Mouse (Mus musculus) heart, adult 11 months (tissue): ENCODE data around the gene Slc12a8.

Experiments
- DNase-seq: peaks from one replicate; pipeline ENCODE4 v3.0.0; 2022

Gene Slc12a8

DNA sequence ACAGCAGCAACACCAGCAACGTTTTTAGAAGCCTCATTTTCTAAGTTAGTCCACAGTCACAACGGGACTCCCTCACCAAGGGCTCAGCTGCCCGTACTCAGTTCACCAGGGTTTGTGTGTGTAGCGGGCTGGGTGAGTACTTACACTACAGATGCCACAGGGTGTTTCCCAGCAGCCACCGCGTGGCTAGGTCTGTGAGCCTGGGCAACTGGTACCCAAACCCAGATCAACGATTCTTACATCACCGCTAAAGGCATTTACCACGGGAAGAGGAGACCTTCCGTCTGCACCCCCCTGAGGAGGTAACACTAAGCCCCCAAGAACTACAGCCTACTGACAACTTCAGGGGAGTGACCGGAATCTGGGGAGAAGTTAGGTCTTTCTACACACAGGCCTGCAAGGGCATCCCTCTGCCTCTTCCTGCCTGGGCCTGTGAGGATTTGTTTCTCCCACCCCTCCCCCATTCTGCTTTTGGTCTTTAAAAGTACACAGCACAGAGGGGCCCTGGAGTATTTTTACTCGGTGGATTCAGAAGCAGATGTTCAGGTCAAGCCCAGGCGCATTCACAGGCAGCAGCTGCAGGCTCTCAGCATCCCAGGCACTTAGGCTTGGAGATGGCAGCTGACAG, 67.4 kb downstream of the Slc12a8 start:
- DNase-seq, result peak; percentile 98

GRCm38 (mm10) chr16:33585083-33585460, 67.9 kb downstream of the Slc12a8 start:
- DNase-seq, result no peak

- peak; percentile 99 for DNase-seq
Observed at GRCm38 (mm10) chr16:33587283-33588127, 70.4 kb downstream of the Slc12a8 start.

DNA sequence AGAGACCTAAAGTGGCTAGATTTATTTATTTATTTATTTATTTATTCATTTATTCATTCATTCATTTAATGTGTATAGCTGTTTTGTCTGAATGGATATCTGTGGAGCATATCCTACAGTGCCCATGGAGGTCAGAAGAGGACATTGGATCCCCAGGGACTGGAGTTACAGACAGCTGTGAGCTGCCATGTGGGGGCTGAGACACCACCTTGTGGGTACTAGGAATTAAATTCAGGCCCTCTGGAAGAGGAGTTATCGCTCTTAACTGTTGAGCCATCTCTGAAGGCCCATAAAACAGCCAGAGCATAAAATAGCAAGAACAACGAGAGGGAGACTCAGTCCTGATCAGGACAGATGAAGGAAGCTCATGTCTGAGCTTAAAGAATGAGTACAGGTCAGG, 71.7 kb downstream of the Slc12a8 start:
- no peak for DNase-seq

- no peak for DNase-seq
Observed at GRCm38 (mm10) chr16:33590438-33590837, 73.3 kb downstream of the Slc12a8 start.

- DNase-seq, result peak; percentile 91
Observed at GRCm38 (mm10) chr16:33591390-33592067, 74.4 kb downstream of the Slc12a8 start.

DNA sequence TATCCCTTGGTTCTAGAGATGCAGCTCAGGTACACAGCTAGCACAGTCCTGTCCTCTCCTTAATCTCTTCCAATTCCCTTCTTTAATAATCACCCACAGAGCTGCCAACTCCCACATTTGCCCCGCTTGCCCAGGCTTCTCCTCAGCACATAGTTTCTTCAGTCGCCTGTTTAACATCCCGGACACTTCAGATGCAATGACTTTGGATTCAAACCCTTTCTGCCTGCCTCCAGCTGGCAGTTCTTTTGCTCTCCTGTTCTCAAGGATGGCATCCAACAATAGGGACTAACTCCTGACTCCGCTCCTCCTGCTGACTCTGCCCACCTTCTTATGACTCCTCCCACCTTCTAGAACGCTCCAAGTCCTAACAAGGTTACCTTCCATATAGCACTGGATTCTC, 75.2 kb downstream of the Slc12a8 start:
- peak; percentile 92 for DNase-seq

DNA sequence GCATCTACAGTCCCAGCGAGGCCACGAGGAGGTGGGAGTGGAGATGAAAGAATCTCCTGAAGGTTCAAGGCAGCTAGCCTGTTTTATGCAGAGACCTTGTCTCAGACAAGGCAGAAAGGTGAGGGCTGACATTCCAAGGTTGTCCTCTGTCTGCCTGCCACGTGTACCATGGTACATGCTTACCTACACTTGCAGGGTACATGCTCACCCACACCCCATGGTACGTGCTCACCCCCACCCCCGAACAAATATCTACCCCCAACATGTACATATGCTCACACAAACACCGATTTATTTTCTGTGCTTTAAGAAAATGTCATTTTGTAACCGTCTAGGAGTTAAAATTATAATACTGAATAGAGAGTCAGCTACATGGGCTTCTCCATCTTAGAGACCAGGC, 76.3 kb downstream of the Slc12a8 start:
- peak; percentile 84 for DNase-seq

DNA sequence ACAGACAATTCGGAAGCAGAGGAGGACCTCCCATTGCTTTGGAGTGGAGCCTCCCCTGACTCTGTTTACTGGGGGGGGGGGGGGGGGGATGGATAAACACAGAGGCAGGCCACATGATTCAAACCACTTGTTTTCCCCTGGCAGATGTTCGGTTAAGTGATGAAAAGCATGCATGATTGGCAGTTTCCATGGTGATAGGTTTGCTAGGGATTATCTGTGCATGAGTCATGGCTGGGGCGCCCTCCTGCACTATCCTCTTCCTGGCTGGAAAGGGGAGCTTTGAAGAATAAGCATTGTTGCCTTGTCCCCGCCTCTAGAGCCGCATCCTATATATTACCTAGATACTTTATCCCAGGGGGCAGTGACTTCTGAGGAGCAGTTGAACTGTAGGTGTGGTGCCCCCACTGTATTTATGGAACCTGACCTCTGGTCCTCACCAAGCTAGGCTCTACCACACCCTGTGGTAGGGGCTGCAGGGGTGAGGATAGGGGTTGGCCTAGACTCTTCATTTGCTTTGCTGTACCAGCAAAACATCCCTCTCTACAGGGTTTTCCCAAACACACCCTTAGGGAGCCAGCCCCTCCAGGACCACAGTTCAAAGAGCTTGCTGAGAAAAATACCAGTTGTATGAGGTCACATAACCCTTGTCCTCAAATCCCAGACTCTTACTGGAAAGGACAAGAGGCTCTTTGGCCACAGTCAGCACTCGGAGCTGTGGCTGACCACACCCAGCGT, 77.1 kb downstream of the Slc12a8 start:
- peak; percentile 98 for DNase-seq

DNA sequence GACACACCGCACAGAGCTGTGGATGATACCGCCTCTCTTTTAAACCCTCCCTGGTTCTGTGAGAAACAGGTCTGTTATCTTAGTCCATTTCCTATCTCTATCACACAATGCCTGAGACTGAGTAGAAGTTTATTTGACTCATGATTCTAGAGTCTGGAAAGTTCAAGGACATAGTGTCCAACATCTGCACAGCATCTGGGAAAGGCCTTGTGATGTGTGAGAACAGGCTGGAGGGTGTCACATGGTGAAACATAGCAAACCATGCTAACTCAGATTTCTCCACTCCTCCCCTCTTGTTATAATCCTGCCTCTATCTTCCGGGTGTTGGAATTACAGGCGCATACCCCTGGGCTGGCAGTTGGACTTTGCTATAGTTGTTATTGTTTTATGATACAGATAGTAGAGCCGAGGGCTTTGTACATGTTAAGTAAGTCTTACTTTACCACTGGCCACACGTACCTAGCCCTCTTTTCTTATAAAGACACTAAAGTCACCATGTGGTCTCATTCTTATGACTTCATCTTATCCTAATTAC, 78.2 kb downstream of the Slc12a8 start:
- DNase-seq, result peak; percentile 96

- DNase-seq, result peak; percentile 83
Observed at GRCm38 (mm10) chr16:33596213-33596612, 79.1 kb downstream of the Slc12a8 start.

- peak; percentile 66 for DNase-seq
Observed at GRCm38 (mm10) chr16:33600216-33600615, 83.1 kb downstream of the Slc12a8 start.

DNA sequence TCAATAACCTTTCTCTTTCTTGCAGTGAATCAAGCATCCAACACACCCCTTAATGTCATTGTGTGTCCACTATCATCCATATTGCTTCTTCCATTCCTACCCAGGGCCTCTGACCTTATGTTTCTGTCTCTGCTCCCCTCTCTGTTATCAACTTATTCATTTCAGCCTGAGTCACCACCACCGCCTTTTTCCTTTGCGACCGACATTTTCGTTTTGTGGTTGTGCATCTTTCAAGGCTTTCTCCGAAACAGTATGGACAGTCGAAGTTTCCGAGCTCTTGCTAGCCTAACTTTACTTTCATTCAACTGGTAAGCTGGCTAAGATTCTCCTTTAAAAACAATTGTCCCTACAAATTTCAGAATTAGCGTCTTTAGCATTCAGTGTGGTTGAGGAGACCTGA, 84.2 kb downstream of the Slc12a8 start:
- DNase-seq, result peak; percentile 68

DNA sequence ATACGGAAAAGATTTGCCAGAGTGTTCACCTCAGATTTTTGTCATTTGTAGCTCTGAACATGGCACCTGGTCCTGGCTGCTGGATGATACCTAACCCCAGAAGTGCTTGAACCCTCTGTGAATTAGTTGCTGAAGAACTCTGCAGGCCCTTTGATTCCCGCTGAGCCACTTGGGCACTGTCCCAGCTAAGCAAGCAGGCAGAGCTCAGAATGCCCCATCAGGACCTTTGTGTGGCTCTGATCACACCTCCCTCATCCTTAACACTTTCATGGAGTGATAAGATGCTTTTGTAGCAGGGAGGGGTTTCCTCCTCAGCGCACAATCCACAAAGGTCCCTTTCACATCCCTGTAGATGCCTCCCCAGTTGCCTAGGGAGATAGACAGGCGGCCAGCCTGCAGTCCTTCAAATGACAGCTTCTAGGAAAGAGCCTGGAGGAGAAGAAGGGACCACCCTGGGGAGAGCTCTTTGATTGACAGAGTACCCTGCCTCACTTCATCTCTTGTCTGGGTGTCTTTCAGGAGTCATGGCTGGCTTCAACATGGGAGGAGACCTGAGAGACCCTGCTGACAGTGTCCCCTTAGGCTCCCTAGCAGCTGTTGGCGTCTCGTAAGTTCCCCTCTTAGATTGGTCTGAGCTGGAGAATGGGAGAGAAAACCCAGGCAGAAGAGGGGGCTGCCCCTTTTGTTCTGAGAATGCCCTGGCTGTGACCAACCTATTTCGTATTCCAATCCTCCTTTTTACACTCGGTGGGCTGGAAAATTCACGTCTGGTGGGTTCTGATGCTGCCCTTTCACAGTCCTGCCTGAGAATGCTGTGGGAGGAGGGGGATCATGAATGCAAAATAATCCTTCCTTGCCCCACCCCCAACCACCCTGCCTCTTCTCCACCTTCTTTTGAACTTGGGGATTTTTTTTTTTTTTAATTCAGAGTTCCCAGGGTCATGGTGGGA, 88.8 kb downstream of the Slc12a8 start:
- peak; percentile 85 for DNase-seq

DNA sequence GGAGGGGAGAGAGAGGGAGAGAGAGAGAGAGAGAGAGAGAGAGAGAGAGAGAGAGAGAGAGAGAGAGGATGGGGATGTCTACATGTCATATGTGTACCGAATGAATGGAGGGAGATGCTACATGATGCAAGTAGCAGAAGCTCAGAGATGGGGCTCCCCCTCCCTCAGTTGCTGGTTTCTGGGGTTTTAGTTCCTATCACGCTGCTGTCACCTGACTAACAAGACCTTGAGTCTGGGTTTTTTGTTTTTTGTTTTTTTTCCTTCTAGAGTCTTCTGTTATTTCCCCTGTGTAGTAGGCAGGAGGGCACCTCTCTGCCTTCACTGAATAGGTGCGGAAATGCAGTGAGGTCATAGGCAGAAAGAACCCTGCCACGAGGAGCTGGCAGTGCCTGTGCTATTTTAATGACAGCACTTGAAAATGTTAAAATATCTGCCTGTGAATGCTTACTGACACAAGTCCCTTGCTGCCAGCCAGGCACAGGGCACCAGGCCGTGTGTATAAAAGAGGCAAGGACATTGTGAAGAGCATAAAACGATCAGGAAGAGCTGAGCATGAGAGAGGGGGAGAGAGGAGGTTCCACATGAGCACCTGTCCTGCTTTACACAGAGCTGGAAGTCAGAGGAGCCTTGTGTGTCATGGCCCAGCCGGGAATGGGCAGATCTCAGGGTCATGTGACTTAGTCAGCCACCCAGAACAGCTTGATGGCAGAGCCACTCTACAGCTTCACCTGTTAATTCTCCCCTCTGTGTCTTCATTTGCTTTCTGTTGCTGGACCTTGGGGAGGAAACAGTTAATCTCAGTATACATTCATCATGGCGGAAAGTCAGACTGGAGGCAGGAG, 89.8 kb downstream of the Slc12a8 start:
- DNase-seq, result peak; percentile 95

GRCm38 (mm10) chr16:33609554-33609953, 92.4 kb downstream of the Slc12a8 start:
- peak; percentile 80 for DNase-seq

DNA sequence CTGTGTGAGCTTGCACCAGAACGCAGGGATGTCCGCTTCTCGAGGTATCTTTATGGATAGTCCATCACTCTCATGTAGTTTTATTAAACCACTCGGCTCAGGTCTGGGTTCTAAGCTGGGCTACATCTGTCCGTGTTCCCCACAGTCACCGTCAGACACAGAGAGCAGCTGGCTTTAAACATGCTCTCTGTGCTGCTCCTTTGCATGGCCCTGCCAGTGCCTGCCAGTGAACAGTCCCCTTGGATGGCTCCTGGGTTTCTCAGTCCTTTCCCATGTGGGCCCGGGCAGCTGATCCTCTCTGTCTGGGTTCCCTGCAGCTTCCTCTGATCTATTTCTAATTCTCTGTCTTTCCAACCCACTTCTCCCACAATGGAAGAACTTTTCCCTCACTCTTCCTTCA, 93.3 kb downstream of the Slc12a8 start:
- peak; percentile 85 for DNase-seq

DNA sequence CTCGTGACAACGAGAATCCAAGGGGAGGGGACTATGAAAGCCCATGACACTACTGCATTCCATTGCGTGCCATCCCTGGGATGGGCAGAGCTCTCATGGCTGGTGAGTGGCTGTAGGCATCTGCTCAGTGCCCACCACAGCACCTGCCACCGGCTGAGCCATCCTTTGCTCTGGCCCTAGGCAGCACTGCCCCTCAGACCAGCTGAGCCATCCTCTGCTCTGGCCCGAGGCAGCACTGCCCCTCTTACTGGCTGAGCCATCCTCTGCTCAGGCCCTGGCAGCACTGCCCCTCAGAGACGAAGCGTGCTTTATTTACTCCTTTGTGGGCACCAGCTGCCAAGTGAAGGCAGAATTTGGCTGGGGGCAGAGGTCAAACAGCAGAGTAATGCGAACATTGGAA, 94.2 kb downstream of the Slc12a8 start:
- DNase-seq, result peak; percentile 84

DNA sequence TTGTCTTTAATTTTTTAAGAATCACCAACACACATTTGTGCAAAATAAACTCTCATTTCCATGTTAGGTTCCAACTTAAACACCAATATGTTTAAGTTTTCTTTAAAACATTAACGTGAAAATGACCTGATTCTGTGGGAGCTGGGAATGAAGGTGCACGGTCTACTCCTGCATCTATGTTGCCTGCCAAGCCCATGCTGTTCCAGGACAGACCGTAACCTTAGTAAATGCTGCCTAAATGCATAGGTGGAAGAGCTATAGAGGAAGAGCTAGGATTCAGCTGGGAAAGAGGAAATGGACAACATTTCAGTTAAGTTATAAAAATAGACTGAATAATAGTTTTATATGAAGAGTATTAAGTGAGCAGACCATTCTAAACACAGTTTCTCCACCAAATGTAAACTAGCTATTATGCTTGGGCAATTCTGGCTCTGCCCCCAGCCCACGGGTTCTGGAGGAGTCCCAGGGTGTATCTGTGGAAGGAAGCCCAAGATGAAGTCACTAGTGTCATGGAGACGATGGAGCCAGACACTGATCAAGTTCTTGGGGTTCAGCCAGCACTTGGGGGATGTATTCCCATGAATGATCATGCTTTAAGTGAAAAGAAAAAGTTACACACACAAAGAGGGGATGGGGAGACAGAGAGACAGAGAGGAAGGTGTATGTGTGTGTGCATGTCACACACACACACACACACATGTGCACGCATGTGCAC, 95.1 kb downstream of the Slc12a8 start:
- peak; percentile 95 for DNase-seq

DNA sequence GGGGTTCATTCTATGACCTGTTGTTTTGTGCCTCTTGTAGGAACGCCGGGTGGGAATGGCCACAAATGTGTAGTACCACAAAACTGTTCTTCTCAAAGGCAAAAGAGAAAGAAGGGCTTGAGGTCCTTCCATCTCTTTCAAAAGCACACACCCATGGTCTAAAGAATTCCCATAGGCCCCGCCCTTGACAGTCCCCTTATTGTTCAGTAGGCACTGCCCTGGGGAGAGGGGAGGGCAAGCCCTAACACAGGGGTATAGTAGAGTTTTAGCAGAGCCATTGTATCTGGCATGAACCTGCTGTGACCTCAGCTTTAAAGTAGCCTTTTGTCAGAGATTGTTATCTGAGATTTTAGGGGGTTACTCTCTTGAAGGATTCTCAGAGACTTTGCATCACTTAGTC, 98.9 kb downstream of the Slc12a8 start:
- peak; percentile 58 for DNase-seq
